Mouse (Mus musculus) C2C12 (cell line): ENCODE measurements at regions not wholly inside any gene's neighbourhood (a gene's known extent, or its start where the extent isn't known, plus 50 kb on each side); places are given as distances from the start of the nearest gene placed in this dataset.

Experiments
- CEBPB ChIP-seq: IDR thresholded peaks from one replicate; pipeline ENCODE4 v1.6.1; 2011; ENCODE audit warnings: low read depth, mild to moderate bottlenecking, control low read depth, moderate library complexity
- CTCF ChIP-seq: IDR thresholded peaks from one replicate; pipeline ENCODE4 v1.5.1; 2011; ENCODE audit not compliant: control insufficient read depth, insufficient read depth, insufficient read length
- FOSL1 ChIP-seq: IDR thresholded peaks from one replicate; pipeline ENCODE4 v1.8.0; 2011; ENCODE audit warnings: mild to moderate bottlenecking, low read length; ENCODE audit not compliant: poor library complexity, insufficient read depth, severe bottlenecking
- MAX ChIP-seq: IDR thresholded peaks from one replicate; pipeline ENCODE4 v1.6.1; 2011; ENCODE audit warnings: mild to moderate bottlenecking, control low read depth
- MYOD1 ChIP-seq: IDR thresholded peaks from one replicate; pipeline ENCODE4 v1.6.1; 2011; ENCODE audit warnings: low read depth; ENCODE audit not compliant: control insufficient read depth, insufficient read length
- MYOG ChIP-seq: IDR thresholded peaks from one replicate; pipeline ENCODE4 v1.6.1; 2011; ENCODE audit not compliant: control insufficient read depth, insufficient read length; ENCODE audit errors: extremely low read depth
- USF1 ChIP-seq: IDR thresholded peaks from one replicate; pipeline ENCODE4 v1.6.1; 2011; ENCODE audit warnings: low read depth, mild to moderate bottlenecking, control low read depth, moderate library complexity

DNA sequence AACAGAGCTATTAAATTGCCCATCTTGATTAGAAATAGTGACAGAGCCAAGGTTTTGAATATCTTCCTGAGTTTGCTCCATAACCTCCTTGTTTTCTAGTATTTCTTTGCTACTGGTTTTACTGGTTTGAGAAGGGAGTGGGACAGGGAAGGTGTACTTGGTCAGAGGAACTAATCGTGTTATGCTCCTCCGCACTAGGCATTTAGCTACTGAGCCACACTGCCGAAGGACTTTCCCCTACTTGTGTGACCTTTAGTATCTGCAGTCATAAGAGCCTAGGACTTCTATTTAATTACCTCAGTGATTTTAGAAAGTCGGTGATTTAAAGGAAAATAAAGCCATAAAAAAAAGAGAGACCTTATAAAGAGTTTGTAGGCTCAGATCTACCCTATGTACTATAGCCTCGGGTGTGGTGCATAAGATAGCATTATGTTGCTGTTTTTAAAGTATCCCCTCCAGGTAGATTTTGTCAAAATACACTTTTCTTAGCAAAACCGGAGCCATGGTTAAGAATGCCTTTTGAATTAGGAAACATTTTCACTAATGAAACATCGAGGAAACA lies 158.5 kb upstream of the Dpt start:
- TF ChIP-seq FOSL1 = no peak
- no peak for TF ChIP-seq CTCF
- TF ChIP-seq USF1 = no peak
- TF ChIP-seq MYOD1 = no peak
- no peak for TF ChIP-seq MAX
- no peak for TF ChIP-seq CEBPB
- TF ChIP-seq MYOG = no peak
